Mouse (Mus musculus) embryo, embryonic 11 days (tissue): ENCODE measurements at regions not wholly inside any gene's neighbourhood (a gene's known extent, or its start where the extent isn't known, plus 50 kb on each side); places are given as distances from the start of the nearest gene placed in this dataset.
"Not testable (repeated sequence)": the region's sequence is repeated elsewhere in the genome, so short reads cannot be mapped to it uniquely, and the experiment has no call there.

Experiments used
- DNase-seq: peaks from one replicate; pipeline ENCODE4 v3.0.0-alpha.2; 2015

GRCm38 (mm10) chr10:19494461-19495105 is 97.2 kb upstream of the Ifngr1 start:
- peak; percentile 56 for DNase-seq

GRCm38 (mm10) chr10:19498112-19498511 is 93.6 kb upstream of the Ifngr1 start:
- DNase-seq, result no peak

GRCm38 (mm10) chr10:19502874-19503273 is 88.9 kb upstream of the Ifngr1 start:
- DNase-seq, result no peak

GRCm38 (mm10) chr10:19503846-19504765 is 87.6 kb upstream of the Ifngr1 start:
- DNase-seq, result no peak

GRCm38 (mm10) chr10:19505174-19505573 is 86.6 kb upstream of the Ifngr1 start:
- no peak for DNase-seq

GRCm38 (mm10) chr10:19505979-19506378 is 85.8 kb upstream of the Ifngr1 start:
- DNase-seq, result no peak

GRCm38 (mm10) chr10:19506434-19506833 is 85.3 kb upstream of the Ifngr1 start:
- no peak for DNase-seq

- no peak for DNase-seq
Measured at GRCm38 (mm10) chr10:19508221-19508745, 83.5 kb upstream of the Ifngr1 start.

- DNase-seq, result no peak
Measured at GRCm38 (mm10) chr10:19510047-19510446, 81.7 kb upstream of the Ifngr1 start.

GRCm38 (mm10) chr10:19514366-19514765 is 77.4 kb upstream of the Ifngr1 start:
- not testable (repeated sequence) for DNase-seq

- no peak for DNase-seq
Measured at GRCm38 (mm10) chr10:19514837-19515236, 76.9 kb upstream of the Ifngr1 start.

- no peak for DNase-seq
Measured at GRCm38 (mm10) chr10:19516011-19516410, 75.7 kb upstream of the Ifngr1 start.

- DNase-seq, result no peak
Measured at GRCm38 (mm10) chr10:19517093-19517492, 74.7 kb upstream of the Ifngr1 start.

GRCm38 (mm10) chr10:19518763-19519162 is 73.0 kb upstream of the Ifngr1 start:
- DNase-seq, result peak; percentile 51

GRCm38 (mm10) chr10:19522198-19522597 is 69.6 kb upstream of the Ifngr1 start:
- DNase-seq, result no peak

- DNase-seq, result no peak
Measured at GRCm38 (mm10) chr10:19525939-19526338, 65.8 kb upstream of the Ifngr1 start.

GRCm38 (mm10) chr10:19526353-19526752 is 65.4 kb upstream of the Ifngr1 start:
- DNase-seq, result no peak

GRCm38 (mm10) chr10:19529655-19530054 is 62.1 kb upstream of the Ifngr1 start:
- no peak for DNase-seq

- DNase-seq, result no peak
Measured at GRCm38 (mm10) chr10:19530056-19530455, 61.7 kb upstream of the Ifngr1 start.

- DNase-seq, result no peak
Measured at GRCm38 (mm10) chr10:19531452-19531851, 60.3 kb upstream of the Ifngr1 start.

- DNase-seq, result no peak
Measured at GRCm38 (mm10) chr10:19532790-19533189, 59.0 kb upstream of the Ifngr1 start.

- DNase-seq, result no peak
Measured at GRCm38 (mm10) chr10:19533846-19534245, 57.9 kb upstream of the Ifngr1 start.
